Mouse (Mus musculus) midbrain, embryonic 10.5 days (tissue): ENCODE results near the gene Hoxa13. TPM values are rescaled to one million over a fixed set of nuclear protein-coding genes. Genes with fewer than 3 reads are reported as not detected.

Source experiments
- DNase-seq: peaks from one replicate; pipeline ENCODE4 v3.0.0-alpha.2; 2017; ENCODE audit warnings: low spot score
- H3K27ac ChIP-seq: fragments of 300-500 bp; sonication (generic); replicated peaks from 2 replicates; pipeline ENCODE4 v1.5.1; 2016; ENCODE audit warnings: mild to moderate bottlenecking
- H3K27me3 ChIP-seq: fragments of 300-500 bp; sonication (generic); 2 replicates; pipeline ENCODE4 v1.6.1; 2016; ENCODE audit warnings: low read depth, mild to moderate bottlenecking; ENCODE audit not compliant: poor library complexity, severe bottlenecking
- H3K36me3 ChIP-seq: fragments of 300-500 bp; sonication (generic); 2 replicates; pipeline ENCODE4 v1.6.1; 2016; ENCODE audit warnings: mild to moderate bottlenecking, moderate library complexity
- H3K4me1 ChIP-seq: fragments of 300-500 bp; sonication (generic); 2 replicates; pipeline ENCODE4 v1.6.1; 2016
- H3K4me3 ChIP-seq: fragments of 300-500 bp; sonication (generic); 2 replicates; pipeline ENCODE4 v1.5.1; 2016; ENCODE audit warnings: mild to moderate bottlenecking, moderate library complexity
- H3K9me3 ChIP-seq: fragments of 300-500 bp; sonication (generic); replicated peaks from 2 replicates; pipeline ENCODE4 v1.6.1; 2016; ENCODE audit warnings: mild to moderate bottlenecking
- WGBS: fragments of 180-500 bp; shearing (Covaris S2); methylation state at CpG from one replicate; pipeline ENCODE4 v1.1.7; 2016; 5-methylcytosine and 5-hydroxymethylcytosine counted together
- polyA plus RNA-seq: library from polyadenylated mRNA; unstranded; fragments of >200 nt; fragmentation: Nextera tagmentation; extraction: Ambion mirVana; gene quantifications from 2 replicates; pipeline ENCODE4 v1.2.1, GENCODE M21; 2016

Hoxa13 gene
- polyA plus RNA-seq, 1 experiment from 2014 or later = not detected

DNA sequence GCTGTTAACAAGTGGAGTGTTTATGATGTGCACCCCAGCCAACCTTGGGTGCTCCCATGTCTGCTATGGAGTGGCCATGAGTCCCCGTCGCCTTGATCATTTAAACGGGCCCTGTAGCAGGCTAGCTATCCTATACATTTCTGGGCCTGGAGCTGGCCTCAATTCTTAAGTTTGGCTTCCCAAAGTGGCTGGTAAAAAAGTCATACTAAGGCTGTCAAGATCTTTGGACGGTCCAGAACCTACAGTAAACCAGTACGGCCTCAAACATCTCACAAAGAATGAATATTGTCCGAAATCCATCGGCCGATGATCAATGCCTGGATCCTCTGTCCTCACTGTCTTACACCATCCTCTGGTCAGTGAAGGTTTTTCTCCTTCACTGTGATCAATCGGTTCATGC is 25.4 kb downstream of the Hoxa13 start:
- no peaks in the 10 kb centered on the region for H3K9me3 ChIP-seq
- no peak overlapping the region for H3K27ac ChIP-seq
- DNase-seq = no peak
- peaks cover 7% of the 10 kb centered on the region; the same call in 1 of the 2 replicates for H3K4me1 ChIP-seq
- 32% methylated on average over 9 of the region's 9 CpGs for WGBS
- H3K27me3 ChIP-seq = peaks cover 100% of the 10 kb centered on the region
- no peak overlapping the region for H3K4me3 ChIP-seq
- no peaks in the 10 kb centered on the region for H3K36me3 ChIP-seq

DNA sequence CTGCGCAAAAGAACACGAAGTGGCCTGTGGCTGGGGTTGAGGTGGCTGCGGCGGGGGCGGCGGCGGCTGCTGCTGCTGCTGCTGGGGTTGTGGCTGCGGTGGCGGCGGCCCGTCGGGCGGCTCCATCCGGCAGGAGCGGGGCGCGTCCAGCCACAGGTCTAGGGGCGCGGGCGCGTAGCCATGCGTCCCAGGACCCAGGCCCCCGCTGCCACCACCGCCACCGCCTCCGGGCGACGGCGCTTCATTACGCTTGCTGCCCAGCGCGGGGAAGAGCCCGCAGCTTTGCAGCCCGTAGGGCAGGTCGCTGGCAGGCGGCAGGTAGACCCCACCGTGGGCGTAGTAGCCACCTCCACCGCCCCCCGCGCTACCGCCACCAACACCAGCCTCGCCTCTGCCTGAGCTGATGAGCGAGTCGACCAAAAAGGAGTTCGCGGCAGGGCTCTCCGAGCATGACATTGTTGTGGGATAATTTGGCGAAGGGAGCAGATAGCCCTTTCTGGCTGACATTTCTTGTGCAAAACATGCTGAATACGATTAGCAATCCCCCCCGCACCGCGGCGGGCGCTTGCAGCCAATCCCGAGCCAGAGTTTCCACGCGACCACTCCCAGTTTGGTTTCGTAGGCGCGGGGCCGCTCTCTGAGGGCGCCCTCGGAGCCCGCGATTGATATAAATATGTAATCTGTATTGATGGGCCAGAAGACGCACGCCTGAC is 26.1 kb downstream of the Hoxa13 start:
- H3K4me1 ChIP-seq = peaks cover 7% of the 10 kb centered on the region; the same call in 1 of the 2 replicates
- no peaks in the 10 kb centered on the region for H3K9me3 ChIP-seq
- WGBS = 2% methylated on average over 68 of the region's 68 CpGs
- no peak overlapping the region for H3K27ac ChIP-seq
- DNase-seq = no peak
- no peaks in the 10 kb centered on the region for H3K36me3 ChIP-seq
- peaks cover 100% of the 10 kb centered on the region for H3K27me3 ChIP-seq
- H3K4me3 ChIP-seq = 0 out of 2 replicates have a peak overlapping the region, but pooled peaks have one; percentile 11

GRCm38 (mm10) chr6:52233546-52234427 is 26.9 kb downstream of the Hoxa13 start:
- H3K4me3 ChIP-seq = no peak overlapping the region
- no peak for DNase-seq
- H3K9me3 ChIP-seq = no peaks in the 10 kb centered on the region
- 1% methylated on average over 70 of the region's 70 CpGs for WGBS
- H3K36me3 ChIP-seq = no peaks in the 10 kb centered on the region
- H3K27ac ChIP-seq = no peak overlapping the region
- peaks cover 7% of the 10 kb centered on the region; the same call in 1 of the 2 replicates for H3K4me1 ChIP-seq
- H3K27me3 ChIP-seq = peaks cover 100% of the 10 kb centered on the region

DNA sequence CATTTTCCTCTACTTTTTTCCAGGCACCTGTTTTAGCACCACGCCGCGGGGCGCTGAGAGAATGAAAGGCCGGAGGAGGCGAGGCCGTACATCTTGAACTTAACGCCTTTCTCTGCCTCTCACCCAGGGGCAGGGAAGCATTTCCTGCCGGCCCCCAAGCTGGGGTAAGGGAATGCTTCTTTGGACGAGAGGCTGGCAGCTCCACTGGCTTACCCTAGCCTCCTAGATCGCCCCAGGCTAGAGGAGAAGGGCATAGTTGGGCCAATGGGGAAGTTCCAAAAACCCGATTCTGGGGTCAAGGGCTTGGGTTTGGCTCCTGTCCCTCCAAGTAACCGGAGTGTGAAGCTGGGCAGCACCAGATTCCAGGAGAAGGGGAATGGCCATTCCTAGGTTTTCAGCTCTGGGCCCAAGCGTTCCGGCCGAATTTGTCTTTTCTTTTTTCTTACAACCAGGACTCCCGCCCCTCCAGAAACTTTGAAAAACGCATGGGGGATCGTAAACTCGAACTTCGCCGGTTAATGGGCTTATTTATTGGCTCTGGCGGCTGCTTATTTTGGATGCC is 27.6 kb downstream of the Hoxa13 start:
- Histone ChIP-seq H3K27ac (no peak overlapping the region), H3K9me3 (no peaks in the 10 kb centered on the region), H3K36me3 (no peaks in the 10 kb centered on the region), H3K27me3 (peaks cover 100% of the 10 kb centered on the region), H3K4me3 (no peak overlapping the region), H3K4me1 (peaks cover 7% of the 10 kb centered on the region; the same call in 1 of the 2 replicates)
- 3% methylated on average over 23 of the region's 23 CpGs for WGBS
- no peak for DNase-seq

GRCm38 (mm10) chr6:52232568-52232965 is 28.1 kb downstream of the Hoxa13 start:
- WGBS = under 1% methylated on average over 18 of the region's 18 CpGs
- Histone ChIP-seq H3K9me3 (no peaks in the 10 kb centered on the region), H3K36me3 (no peaks in the 10 kb centered on the region), H3K27me3 (peaks cover 100% of the 10 kb centered on the region), H3K4me3 (no peak overlapping the region), H3K4me1 (peaks cover 7% of the 10 kb centered on the region; the same call in 1 of the 2 replicates), H3K27ac (no peak overlapping the region)
- DNase-seq = no peak

GRCm38 (mm10) chr6:52231885-52232567 is 28.7 kb downstream of the Hoxa13 start:
- Histone ChIP-seq H3K27me3 (peaks cover 100% of the 10 kb centered on the region), H3K27ac (no peak overlapping the region), H3K4me1 (peaks cover 7% of the 10 kb centered on the region; the same call in 1 of the 2 replicates), H3K9me3 (no peaks in the 10 kb centered on the region), H3K36me3 (no peaks in the 10 kb centered on the region), H3K4me3 (no peak overlapping the region)
- under 1% methylated on average over 18 of the region's 18 CpGs for WGBS
- DNase-seq = no peak

- H3K4me1 ChIP-seq = peaks cover 7% of the 10 kb centered on the region; the same call in 1 of the 2 replicates
- DNase-seq = peak; percentile 61
- no peak within 1 kb of the TSS for H3K4me3 ChIP-seq
- no peak within 1 kb of the TSS for H3K27ac ChIP-seq
- H3K36me3 ChIP-seq = no peaks in the 10 kb centered on the region
- WGBS = 1% methylated on average over 26 of the region's 36 CpGs
- peaks cover 100% of the 10 kb centered on the region for H3K27me3 ChIP-seq
- no peaks in the 10 kb centered on the region for H3K9me3 ChIP-seq
Measured at GRCm38 (mm10) chr6:52230516-52231165, 30.0 kb downstream of the Hoxa13 start, which contains the start of gene Hoxa9. TSS of gene Hoxa9 (minus strand) at chr6:52231089.

DNA sequence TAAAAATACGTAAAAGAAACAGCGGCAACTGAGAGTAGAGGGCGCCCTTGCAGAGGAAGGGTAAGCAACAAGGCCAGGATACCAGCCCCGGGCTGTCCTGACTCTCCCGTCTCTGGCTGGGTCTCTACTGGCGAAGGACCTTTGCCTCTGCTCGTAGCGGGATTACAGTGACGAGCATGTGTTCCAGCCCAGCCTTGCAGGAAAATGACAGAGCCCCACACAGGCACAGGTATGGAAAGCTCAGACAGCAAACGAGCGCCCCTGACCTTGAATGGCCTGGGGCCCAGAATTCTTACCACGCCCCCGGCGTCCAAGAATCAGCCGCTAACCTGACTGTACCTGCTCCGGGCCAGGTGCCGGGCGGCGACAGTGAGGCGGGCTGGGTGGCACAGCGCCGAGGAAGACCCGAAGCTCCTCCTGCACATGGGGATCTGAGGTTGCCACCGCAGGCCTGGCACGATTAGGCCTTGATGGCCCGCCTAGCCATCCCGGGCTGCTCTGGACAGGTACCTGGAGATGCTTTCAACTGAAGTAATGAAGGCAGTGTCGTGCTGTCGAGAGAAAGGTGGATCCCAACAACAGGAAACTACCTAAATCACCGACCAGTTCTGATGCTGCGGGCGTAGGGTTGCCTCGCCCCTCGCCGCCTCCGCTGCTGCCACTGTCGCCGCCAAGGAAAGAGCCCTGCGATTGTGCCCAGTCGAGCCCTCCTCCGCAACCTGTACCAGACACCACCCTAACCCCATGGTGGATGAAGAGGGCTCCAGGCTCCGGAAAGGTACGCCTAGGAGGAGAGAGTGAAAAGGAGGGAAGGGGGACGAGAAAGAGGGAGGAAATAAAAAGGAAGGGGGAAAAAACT is 30.9 kb downstream of the Hoxa13 start:
- Histone ChIP-seq H3K27ac (no peak overlapping the region), H3K27me3 (peaks cover 100% of the 10 kb centered on the region), H3K4me1 (peaks cover 7% of the 10 kb centered on the region; the same call in 1 of the 2 replicates), H3K9me3 (no peaks in the 10 kb centered on the region), H3K4me3 (no peak overlapping the region), H3K36me3 (no peaks in the 10 kb centered on the region)
- DNase-seq = peak; percentile 53
- 3% methylated on average over 44 of the region's 44 CpGs for WGBS

DNA sequence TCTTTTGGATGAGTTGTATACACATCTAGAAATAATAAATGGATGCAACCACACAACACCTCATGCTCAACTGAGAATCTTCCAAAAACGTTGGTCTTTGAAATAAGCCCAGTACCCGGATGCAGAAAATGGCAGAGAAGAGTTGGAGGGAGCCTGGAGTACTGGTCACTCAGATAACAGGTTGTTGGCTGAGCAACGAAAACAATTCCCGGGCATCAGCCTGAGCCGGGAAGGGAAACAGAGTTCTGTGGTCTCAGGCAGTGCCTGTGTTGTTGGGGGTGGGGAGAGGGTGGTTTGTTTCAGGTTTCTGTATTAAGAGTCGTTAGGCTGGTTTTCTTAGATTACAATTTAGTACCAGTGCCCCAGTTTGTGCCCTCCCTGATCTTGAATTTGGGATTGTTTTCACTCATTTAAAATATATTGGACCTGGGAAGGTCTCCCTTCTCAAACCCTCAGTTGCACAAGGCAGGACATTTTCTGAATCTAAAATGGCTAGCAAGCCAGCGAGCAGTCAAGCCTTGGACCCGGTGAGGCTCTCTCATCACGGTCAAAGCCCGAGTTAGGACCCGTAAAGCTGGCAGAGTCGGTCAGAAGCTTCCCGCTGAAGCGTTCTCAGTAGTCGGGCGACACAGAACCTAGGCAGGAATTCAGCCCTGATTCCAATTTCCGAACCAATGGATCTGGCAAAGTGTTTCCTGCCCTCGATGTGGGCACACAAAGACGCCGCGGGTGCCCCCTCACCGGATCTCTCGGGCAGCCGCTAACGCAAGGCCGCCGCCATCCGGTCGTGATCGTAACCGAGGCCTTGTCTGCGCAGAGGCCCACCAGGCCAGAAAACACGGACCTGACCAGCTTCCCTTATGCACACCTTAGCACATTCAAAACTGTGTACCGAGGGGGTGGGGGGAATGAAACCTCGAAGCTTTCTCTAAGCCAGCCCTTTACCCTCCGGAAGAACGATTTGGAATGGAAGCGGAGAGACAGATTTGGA is 31.9 kb downstream of the Hoxa13 start:
- peak; percentile 61 for DNase-seq
- Histone ChIP-seq H3K36me3 (no peaks in the 10 kb centered on the region), H3K27ac (no peak overlapping the region), H3K4me1 (peaks cover 3% of the 10 kb centered on the region; the same call in 1 of the 2 replicates), H3K4me3 (no peak overlapping the region), H3K27me3 (peaks cover 100% of the 10 kb centered on the region), H3K9me3 (no peaks in the 10 kb centered on the region)
- WGBS = 2% methylated on average over 38 of the region's 38 CpGs

DNA sequence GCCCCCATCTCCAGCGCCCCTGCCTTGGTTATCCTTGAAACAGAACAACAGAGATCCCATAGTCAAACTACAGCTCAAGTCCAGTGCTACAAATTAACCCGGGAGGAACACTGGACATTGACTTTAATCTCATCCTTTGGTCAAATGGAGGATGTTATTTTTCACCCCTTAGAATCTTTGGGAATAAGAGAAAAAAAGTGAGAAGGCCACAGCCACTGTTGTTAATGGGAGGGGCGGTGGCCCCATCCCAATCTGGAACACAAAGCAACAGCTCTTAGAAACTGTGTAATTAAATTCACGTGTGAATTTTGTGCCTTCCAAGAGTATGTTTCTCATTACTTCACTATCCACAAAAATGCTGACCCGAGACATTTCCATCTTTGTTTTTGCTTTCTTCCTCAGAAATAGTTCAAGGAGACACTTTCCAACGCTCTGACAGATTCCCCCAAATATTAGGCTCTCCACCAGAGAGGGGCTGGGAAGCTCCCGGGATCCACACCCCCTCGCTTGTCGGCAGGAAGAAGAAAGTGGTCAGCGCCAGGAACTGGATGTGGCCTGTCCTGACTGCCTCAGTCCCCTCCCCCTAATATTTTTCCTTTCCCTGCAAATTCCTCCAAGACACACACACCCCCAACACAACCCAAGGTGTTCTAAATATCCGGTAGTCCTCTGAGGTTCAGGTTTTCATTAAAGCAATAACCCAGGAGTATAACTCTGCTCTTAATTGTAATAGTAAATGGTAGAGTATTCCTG is 33.0 kb downstream of the Hoxa13 start:
- peaks cover 3% of the 10 kb centered on the region; the same call in 1 of the 2 replicates for H3K4me1 ChIP-seq
- H3K36me3 ChIP-seq = no peaks in the 10 kb centered on the region
- WGBS = 2% methylated on average over 11 of the region's 11 CpGs
- H3K4me3 ChIP-seq = no peak overlapping the region
- no peaks in the 10 kb centered on the region for H3K9me3 ChIP-seq
- no peak for DNase-seq
- peaks cover 100% of the 10 kb centered on the region for H3K27me3 ChIP-seq
- no peak overlapping the region for H3K27ac ChIP-seq
